Mouse (Mus musculus) embryonic facial prominence, embryonic 12.5 days (tissue): ENCODE results near the gene Itgb1bp1. TPM values are rescaled to one million over a fixed set of nuclear protein-coding genes. Genes with fewer than 3 reads are reported as not detected.

ENCODE experiments used
- polyA plus RNA-seq: library from polyadenylated mRNA; unstranded; fragments of >200 nt; fragmentation: Nextera tagmentation; extraction: Ambion mirVana; gene quantifications from 2 replicates; pipeline ENCODE4 v1.2.1, GENCODE M21; 2016

Gene Itgb1bp1
- polyA plus RNA-seq, 1 experiment from 2014 or later = 48.3 TPM

Other genes with a start within 250 kb of the Itgb1bp1 start
- gene Cpsf3, start 893 bp downstream of the Itgb1bp1 start, polyA plus RNA-seq = 118 and 124 TPM in 2 replicates
- gene Iah1, start 30.1 kb upstream of the Itgb1bp1 start, polyA plus RNA-seq = 58.1 and 58.9 TPM in 2 replicates
- 43.6 and 44.7 TPM in 2 replicates for gene Adam17, start 87.3 kb upstream of the Itgb1bp1 start, polyA plus RNA-seq
- 875 and 900 TPM in 2 replicates for gene Ywhaq, start 131.4 kb upstream of the Itgb1bp1 start, polyA plus RNA-seq